Mouse (Mus musculus) megakaryocyte, adult 5-6 weeks (primary cell): ENCODE results near the gene Boc. TPM values are rescaled to one million over a fixed set of nuclear protein-coding genes. Genes with fewer than 3 reads are reported as not detected.
A peak's percentile ranks its signal among the peaks of the same experiment; 100 is the strongest.

Experiments used
- ATAC-seq: 2 replicates; pipeline ENCODE4 v1.8.0; 2016; ENCODE audit warnings: mild to moderate bottlenecking, inconsistent platforms; ENCODE audit not compliant: poor library complexity, severe bottlenecking
- total RNA-seq, 2 experiments: library from RNA; stranded (forward) in 1 of 2; stranded (reverse) in 1 of 2; fragments of 153-499, 151-499 nt in 1 of 2; fragments of 221-1000, 200-1000 nt in 1 of 2; gene quantifications; 2 replicates each; pipeline versions ENCODE4 v1.2.3 to v1.2.4; 2015 to 2017

Boc gene
- total RNA-seq, 2 experiments from 2014 or later = 0.07 TPM; not detected in 1

GRCm38 (mm10) chr16:44553861-44554260 is 4.8 kb downstream of the Boc start:
- no peak for ATAC-seq

DNA sequence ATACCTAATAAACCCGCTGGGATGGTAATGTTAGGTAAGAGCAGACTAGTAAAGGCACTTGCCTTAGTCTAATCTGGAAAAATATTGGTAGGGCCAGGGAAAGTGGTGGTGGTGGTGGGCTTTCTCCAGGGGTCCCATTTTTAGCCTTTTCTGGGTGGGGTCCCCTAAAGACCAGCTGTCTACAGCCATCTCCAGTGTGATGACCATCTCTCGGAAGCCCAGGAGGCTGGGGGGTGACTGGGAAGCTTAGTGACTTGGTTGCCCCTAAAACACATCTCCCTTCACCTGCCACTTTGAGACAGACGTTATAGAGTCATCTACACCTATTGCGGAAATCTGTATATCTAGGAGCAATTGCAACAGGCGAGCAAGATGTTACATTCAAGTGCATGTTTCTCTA is 6.0 kb downstream of the Boc start:
- ATAC-seq = no peak

- no peak for ATAC-seq
Observed at GRCm38 (mm10) chr16:44552036-44552435, 6.7 kb downstream of the Boc start.

- ATAC-seq = no peak
Observed at GRCm38 (mm10) chr16:44551491-44551890, 7.2 kb downstream of the Boc start.

- no peak for ATAC-seq
Observed at GRCm38 (mm10) chr16:44550843-44551242, 7.9 kb downstream of the Boc start.

- no peak for ATAC-seq
Observed at GRCm38 (mm10) chr16:44549867-44550679, 8.6 kb downstream of the Boc start.

- ATAC-seq = no peak
Observed at GRCm38 (mm10) chr16:44549381-44549780, 9.3 kb downstream of the Boc start.

GRCm38 (mm10) chr16:44547976-44548375 is 10.7 kb downstream of the Boc start:
- no peak for ATAC-seq

GRCm38 (mm10) chr16:44546831-44547230 is 11.9 kb downstream of the Boc start:
- peak; percentile 49 for ATAC-seq

- no peak for ATAC-seq
Observed at GRCm38 (mm10) chr16:44545939-44546338, 12.8 kb downstream of the Boc start.

GRCm38 (mm10) chr16:44545153-44545552 is 13.5 kb downstream of the Boc start:
- no peak for ATAC-seq

DNA sequence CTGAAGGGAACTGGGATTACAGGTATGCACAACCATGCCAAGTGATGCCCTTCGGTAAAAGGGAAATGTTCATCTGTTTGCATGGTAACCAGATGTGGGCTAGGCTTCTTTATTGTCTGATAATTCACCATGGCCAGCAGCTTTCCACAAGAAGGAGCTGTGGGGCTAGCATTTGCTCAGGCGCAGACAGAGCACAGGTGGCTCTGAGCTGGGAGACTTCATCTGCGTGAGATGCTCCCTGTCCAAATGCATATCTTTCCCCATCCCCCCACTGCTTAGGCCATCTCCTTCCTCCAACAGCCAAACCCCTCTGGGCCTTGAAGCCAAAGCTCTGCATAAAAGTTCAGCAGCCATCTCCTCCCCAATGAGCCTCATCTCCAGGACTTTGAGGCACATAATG is 15.6 kb downstream of the Boc start:
- no peak for ATAC-seq

- no peak for ATAC-seq
Observed at GRCm38 (mm10) chr16:44542029-44542690, 16.5 kb downstream of the Boc start.

GRCm38 (mm10) chr16:44539611-44540010 is 19.1 kb downstream of the Boc start:
- no peak for ATAC-seq

GRCm38 (mm10) chr16:44538401-44539395 is 20.0 kb downstream of the Boc start:
- no peak for ATAC-seq

GRCm38 (mm10) chr16:44534122-44534521 is 24.6 kb downstream of the Boc start:
- ATAC-seq = no peak

DNA sequence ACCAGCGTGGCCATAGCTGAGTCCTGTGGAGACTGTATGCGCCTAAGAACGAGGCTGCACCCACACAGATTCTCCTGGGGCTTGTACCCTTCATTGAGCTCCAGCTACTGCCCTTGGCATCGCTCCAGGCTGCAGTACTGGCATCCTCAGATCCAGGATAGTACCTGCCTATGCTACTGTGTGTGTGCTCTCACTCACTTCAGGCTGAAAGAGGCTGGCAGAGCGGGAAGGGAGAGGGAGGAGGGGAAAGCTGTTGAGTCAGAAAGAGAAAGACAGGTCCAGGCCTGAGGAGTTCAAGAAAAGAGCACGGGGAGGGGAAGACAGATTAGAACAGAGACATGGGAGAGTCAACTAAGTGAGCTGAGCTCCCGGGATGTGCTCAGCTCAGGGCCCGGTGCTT is 25.2 kb downstream of the Boc start:
- ATAC-seq = no peak

DNA sequence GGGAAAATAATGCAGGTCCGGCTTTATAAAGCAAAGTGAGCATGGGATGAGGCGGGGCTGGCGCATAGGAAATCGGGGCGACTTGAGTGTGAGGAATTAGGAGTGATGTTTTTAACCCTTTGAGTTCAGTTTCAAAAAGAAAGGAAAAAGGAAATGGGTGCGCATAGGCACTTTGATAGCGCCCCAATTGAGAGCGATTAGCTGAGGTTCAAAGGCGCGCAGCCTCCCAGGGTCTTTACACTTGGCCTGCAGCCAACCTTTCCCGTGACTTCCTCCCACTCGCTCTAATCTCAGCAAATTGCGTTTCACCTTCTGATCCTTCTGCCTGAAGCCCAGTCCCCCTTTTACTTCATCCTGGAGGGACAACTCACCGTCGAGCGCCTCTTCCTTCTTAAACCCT is 25.8 kb downstream of the Boc start:
- no peak for ATAC-seq

DNA sequence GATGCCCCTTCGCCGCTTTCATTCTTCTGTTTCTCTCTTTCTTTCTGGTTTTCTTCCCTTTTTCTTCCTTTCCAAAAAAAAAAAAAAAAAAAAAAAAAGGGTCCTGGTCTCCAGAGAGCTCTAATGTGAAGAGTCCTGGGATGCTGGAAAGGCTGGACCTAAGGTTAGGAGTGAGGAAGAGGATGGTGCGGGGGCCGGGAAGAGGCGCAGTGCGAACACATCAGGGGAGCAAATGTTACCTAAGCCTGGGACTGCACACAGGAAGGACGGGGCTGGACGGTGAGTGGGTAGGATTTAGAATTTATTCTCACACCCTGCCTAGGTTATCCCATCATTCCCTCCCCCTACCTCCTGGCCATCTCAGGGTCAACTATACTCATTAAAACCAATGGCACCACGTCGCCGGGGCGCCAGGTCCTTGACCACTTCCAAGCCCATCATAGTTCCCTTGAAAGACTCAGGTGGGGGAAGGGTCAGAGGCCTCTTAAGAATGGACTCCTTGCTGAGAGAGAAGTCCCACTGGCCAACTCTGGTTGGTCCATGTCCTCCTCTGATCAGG is 27.4 kb downstream of the Boc start:
- no peak for ATAC-seq

DNA sequence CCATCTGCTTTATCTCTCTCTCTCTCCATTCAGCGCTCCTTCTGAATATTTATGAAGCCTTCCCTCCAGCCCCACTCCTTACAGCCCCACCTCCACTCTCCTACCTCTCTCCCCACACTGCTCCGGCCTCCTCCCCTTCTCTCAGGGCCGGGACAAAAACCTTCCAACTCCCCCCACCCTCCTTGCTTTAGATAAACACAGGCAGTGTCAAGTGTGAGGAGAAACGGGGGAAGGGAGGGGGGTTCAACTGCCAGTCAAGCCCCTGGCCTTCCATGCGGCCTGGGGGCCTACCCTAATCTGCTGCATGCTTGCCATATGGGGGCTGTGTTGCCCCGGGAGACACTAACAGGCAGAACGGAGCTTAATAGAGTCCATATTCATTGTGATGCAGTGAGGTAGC is 27.9 kb downstream of the Boc start:
- no peak for ATAC-seq

GRCm38 (mm10) chr16:44530191-44530590 is 28.5 kb downstream of the Boc start:
- ATAC-seq = no peak
